Mouse (Mus musculus) forebrain, postnatal 0 days (tissue): ENCODE measurements around the gene Ptpn1. TPM values are rescaled to one million over a fixed set of nuclear protein-coding genes. Genes with fewer than 3 reads are reported as not detected.

Source experiments
- ATAC-seq: fragments of 200-750 bp; cut with Nextera tagmentation; 2 replicates; pipeline ENCODE4 v1.8.0; 2017; ENCODE audit warnings: mild to moderate bottlenecking, moderate library complexity
- DNase-seq: peaks from one replicate; pipeline ENCODE4 v3.0.0-alpha.2; 2015
- H3K27ac ChIP-seq: fragments of 300-500 bp; sonication (generic); 2 replicates; pipeline ENCODE4 v1.5.1; 2014; ENCODE audit warnings: low read depth, mild to moderate bottlenecking, antibody characterized with exemption, low read length, moderate library complexity, mixed read lengths
- H3K27me3 ChIP-seq: fragments of 300-500 bp; sonication (generic); 2 replicates; pipeline ENCODE4 v1.6.1; 2014; ENCODE audit warnings: mild to moderate bottlenecking, low read length, mixed read lengths; ENCODE audit not compliant: insufficient read depth
- H3K36me3 ChIP-seq: fragments of 300-500 bp; sonication (generic); 2 replicates; pipeline ENCODE4 v1.6.1; 2014; ENCODE audit warnings: mild to moderate bottlenecking, moderate library complexity; ENCODE audit not compliant: insufficient read depth
- H3K4me1 ChIP-seq: fragments of 300-500 bp; sonication (generic); 2 replicates; pipeline ENCODE4 v1.6.1; 2014; ENCODE audit warnings: antibody characterized with exemption; ENCODE audit not compliant: insufficient read depth
- H3K4me2 ChIP-seq: fragments of 300-500 bp; sonication (generic); 2 replicates; pipeline ENCODE4 v1.6.1; 2014; ENCODE audit warnings: low read depth, mild to moderate bottlenecking, moderate library complexity
- H3K4me3 ChIP-seq: fragments of 300-500 bp; sonication (generic); 2 replicates; pipeline ENCODE4 v1.5.1; 2014; ENCODE audit warnings: low read depth, low read length, mixed read lengths
- H3K9ac ChIP-seq: fragments of 300-500 bp; sonication (generic); 2 replicates; pipeline ENCODE4 v1.6.1; 2014; ENCODE audit warnings: mild to moderate bottlenecking
- H3K9me3 ChIP-seq: fragments of 300-500 bp; sonication (generic); 2 replicates; pipeline ENCODE4 v1.6.1; 2016; ENCODE audit warnings: low read length
- CTCF ChIP-seq: sonication (generic); IDR thresholded peaks from 2 replicates; pipeline ENCODE4 v1.5.1; 2016; ENCODE audit warnings: antibody characterized with exemption, control low read depth, low read depth
- WGBS: fragments of 180-500 bp; shearing (Covaris S2); extraction: QIAGEN DNeasy Blood & Tissue Kit; methylation state at CpG from one replicate; pipeline ENCODE4 v1.1.7; 2014; 5-methylcytosine and 5-hydroxymethylcytosine counted together
- polyA plus RNA-seq: library from polyadenylated mRNA; unstranded; fragments of >200 nt; fragmentation: Nextera tagmentation; extraction: Ambion mirVana; gene quantifications from 2 replicates; pipeline ENCODE4 v1.2.1, GENCODE M21; 2015
- total RNA-seq: library from RNA; depleted of rRNA; stranded (reverse); fragments of >200 nt; gene quantifications from 2 replicates; pipeline ENCODE4 v1.2.3, GENCODE M21; 2014

Ptpn1 gene
- total and polyA plus RNA-seq, 2 experiments from 2014 or later, result 47.0 to 75.4 TPM

GRCm38 (mm10) chr2:167968504-167968903 lies 36.6 kb downstream of the Ptpn1 start:
- Histone ChIP-seq H3K27ac (no peak overlapping the region), H3K36me3 (peaks cover 83% of the 10 kb centered on the region), H3K4me2 (no peak overlapping the region), H3K9me3 (no peaks in the 10 kb centered on the region), H3K27me3 (no peaks in the 10 kb centered on the region), H3K9ac (no peak overlapping the region), H3K4me3 (no peak overlapping the region), H3K4me1 (no peaks in the 10 kb centered on the region)
- DNase-seq (no peak), ATAC-seq (no peak)
- TF ChIP-seq CTCF, result no peak
- 92% methylated on average over 7 of the region's 7 CpGs for WGBS

GRCm38 (mm10) chr2:167969851-167970541 lies 38.1 kb downstream of the Ptpn1 start:
- no peak for ATAC-seq

DNA sequence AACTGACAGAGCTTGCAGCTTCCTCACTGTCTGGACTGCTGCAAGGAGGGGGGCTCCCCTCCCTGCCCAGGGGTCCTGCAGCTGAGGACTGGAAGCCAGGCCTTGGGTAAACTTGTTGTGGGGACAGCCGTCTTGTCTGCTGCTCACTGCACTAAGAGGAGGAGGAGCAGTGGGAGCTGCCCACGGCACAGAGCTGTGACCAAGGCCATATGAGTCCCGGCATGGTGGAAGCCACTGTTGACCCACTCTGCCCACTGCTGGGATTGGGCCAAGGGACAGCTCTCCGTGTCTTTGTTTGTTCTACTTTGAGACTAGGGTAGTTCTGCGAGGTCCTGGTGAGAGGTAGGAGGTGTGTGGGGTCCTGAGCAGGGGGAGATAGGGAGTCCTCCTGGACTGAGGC lies 40.3 kb downstream of the Ptpn1 start:
- ATAC-seq (no peak), DNase-seq (no peak)
- Histone ChIP-seq H3K36me3 (peaks cover 82% of the 10 kb centered on the region), H3K9ac (no peak overlapping the region), H3K27ac (no peak overlapping the region), H3K4me3 (no peak overlapping the region), H3K4me1 (no peaks in the 10 kb centered on the region), H3K27me3 (no peaks in the 10 kb centered on the region), H3K9me3 (no peaks in the 10 kb centered on the region), H3K4me2 (no peak overlapping the region)
- WGBS, result 78% methylated on average over 5 of the region's 5 CpGs
- TF ChIP-seq CTCF, result no peak

More at GRCm38 (mm10) chr2:167969851-167970541, 38.1 kb downstream of the Ptpn1 start:
- Histone ChIP-seq H3K36me3 (peaks cover 83% of the 10 kb centered on the region), H3K4me2 (no peak overlapping the region), H3K4me3 (no peak overlapping the region), H3K9me3 (no peaks in the 10 kb centered on the region), H3K9ac (no peak overlapping the region), H3K27ac (no peak overlapping the region), H3K4me1 (no peaks in the 10 kb centered on the region), H3K27me3 (no peaks in the 10 kb centered on the region)
- DNase-seq, result peak; percentile 21
- 40% methylated on average over 10 of the region's 10 CpGs for WGBS
- TF ChIP-seq CTCF, result no peak

DNA sequence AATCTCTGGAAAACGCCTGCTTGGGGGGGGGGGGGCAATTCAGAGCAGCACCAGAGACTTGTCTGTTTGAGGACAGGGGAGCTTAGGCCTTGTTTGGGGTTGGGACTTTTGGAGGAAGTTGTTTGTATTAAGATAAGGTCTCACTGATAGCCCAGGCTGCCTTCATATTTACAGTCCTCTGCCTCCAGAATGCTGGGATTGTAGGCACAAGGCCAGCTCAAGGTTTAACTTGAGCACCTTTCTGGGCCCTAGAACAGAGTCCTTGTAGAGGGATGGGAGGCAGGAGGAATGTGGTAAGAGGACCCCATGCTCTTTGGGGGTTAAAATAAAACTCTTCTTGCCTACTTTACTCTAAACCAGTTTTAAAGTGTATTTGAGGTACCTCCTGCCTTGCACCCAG lies 41.0 kb downstream of the Ptpn1 start:
- ATAC-seq (no peak), DNase-seq (no peak)
- Histone ChIP-seq H3K27me3 (no peaks in the 10 kb centered on the region), H3K9me3 (no peaks in the 10 kb centered on the region), H3K4me2 (no peak overlapping the region), H3K4me1 (no peaks in the 10 kb centered on the region), H3K9ac (no peak overlapping the region), H3K27ac (no peak overlapping the region), H3K36me3 (peaks cover 82% of the 10 kb centered on the region), H3K4me3 (no peak overlapping the region)
- no peak for TF ChIP-seq CTCF
- WGBS, result 31% methylated on average over 1 of the region's 1 CpGs

DNA sequence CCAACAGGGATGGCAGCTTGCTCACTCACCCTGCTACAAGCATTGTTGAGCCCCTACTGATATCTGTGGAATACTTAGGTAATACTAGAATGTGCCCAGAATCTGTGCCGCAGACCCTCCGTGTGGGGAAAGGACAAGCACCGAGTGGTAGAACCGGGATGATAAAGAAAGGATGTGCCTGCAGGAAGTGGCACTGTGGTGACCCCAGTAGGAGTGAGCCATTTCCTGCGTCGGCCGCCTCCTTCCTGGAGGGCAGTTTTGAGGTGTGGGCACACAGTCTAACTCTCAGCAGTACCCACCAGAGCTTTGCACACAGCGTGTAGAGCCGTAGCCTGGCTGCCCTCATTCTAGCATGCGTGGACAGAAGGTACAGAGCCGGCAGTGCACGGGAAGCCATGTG lies 43.9 kb downstream of the Ptpn1 start:
- WGBS, result 96% methylated on average over 12 of the region's 12 CpGs
- no peak overlapping the region for H3K4me2 ChIP-seq

DNA sequence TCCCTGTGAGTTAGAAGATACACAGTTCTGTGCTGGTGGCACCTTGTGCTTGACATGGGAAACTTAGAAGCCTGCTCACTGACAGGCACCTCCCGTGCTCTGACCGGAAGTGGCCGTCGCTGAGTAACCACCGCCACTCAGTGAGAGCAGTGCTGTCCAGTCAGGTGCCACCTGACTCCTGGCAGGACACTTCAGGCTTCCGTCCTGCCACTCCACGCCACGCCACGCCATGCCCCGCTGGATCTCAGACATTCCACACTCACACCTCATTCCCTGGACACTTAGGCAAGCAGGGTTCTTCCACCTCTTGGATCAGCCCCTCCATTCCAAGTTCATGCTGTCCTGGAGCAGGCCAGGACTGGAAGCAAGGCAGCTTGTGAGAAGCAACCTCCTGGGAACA lies 46.4 kb downstream of the Ptpn1 start:
- peaks cover 69% of the 10 kb centered on the region for H3K36me3 ChIP-seq
- no peak overlapping the region for H3K4me2 ChIP-seq
- ATAC-seq (no peak), DNase-seq (no peak)
- no peaks in the 10 kb centered on the region for H3K27me3 ChIP-seq
- H3K4me1 ChIP-seq, result no peaks in the 10 kb centered on the region
- 96% methylated on average over 10 of the region's 10 CpGs for WGBS
- no peaks in the 10 kb centered on the region for H3K9me3 ChIP-seq
- H3K4me3 ChIP-seq, result no peak overlapping the region
- no peak overlapping the region for H3K9ac ChIP-seq
- TF ChIP-seq CTCF, result no peak
- H3K27ac ChIP-seq, result no peak overlapping the region

More for the DNA sequence above, 43.9 kb downstream of the Ptpn1 start:
- no peaks in the 10 kb centered on the region for H3K9me3 ChIP-seq
- H3K4me3 ChIP-seq, result no peak overlapping the region
- no peaks in the 10 kb centered on the region for H3K27me3 ChIP-seq
- no peak for TF ChIP-seq CTCF
- DNase-seq (no peak), ATAC-seq (no peak)
- peaks cover 86% of the 10 kb centered on the region for H3K36me3 ChIP-seq
- no peak overlapping the region for H3K27ac ChIP-seq
- H3K4me1 ChIP-seq, result no peaks in the 10 kb centered on the region
- no peak overlapping the region for H3K9ac ChIP-seq

DNA sequence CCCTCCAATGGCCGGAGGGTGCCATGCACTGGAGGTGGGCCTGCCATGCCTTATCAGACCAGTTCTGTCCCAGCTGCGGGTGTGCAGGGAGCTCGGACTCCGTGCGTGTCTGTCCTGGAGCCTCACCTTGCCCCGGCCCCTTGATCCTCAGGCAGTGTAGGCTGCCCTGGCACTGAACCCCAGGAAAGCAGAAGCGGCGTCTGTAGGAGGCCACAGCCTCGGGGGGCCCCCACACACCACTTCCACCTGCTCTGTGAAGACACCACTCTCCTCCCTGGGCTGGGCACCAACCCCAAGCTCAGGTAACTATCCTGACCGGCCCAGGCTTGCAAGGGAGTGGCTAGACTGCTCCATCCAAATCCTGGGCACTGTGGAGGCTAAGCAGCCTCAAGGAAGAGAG lies 48.5 kb downstream of the Ptpn1 start:
- Histone ChIP-seq H3K4me2 (no peak overlapping the region), H3K4me3 (no peak overlapping the region), H3K27ac (no peak overlapping the region), H3K36me3 (peaks cover 48% of the 10 kb centered on the region), H3K9me3 (no peaks in the 10 kb centered on the region), H3K9ac (no peak overlapping the region), H3K27me3 (no peaks in the 10 kb centered on the region), H3K4me1 (no peaks in the 10 kb centered on the region)
- WGBS, result 87% methylated on average over 10 of the region's 10 CpGs
- no peak for ATAC-seq
- TF ChIP-seq CTCF, result no peak
- DNase-seq, result no peak
